Mouse (Mus musculus): Measurements from ENCODE around the gene Btg1-ps1. TPM values are rescaled to one million over a fixed set of nuclear protein-coding genes. Genes with fewer than 3 reads are reported as not detected.

Btg1-ps1 gene
- 0.29 TPM for polyA plus RNA-seq (2014; fragmentation: Illumina TruSeq; extraction: RNeasy Lipid Tissue Mini Kit (QIAGEN cat#74804))

DNA sequence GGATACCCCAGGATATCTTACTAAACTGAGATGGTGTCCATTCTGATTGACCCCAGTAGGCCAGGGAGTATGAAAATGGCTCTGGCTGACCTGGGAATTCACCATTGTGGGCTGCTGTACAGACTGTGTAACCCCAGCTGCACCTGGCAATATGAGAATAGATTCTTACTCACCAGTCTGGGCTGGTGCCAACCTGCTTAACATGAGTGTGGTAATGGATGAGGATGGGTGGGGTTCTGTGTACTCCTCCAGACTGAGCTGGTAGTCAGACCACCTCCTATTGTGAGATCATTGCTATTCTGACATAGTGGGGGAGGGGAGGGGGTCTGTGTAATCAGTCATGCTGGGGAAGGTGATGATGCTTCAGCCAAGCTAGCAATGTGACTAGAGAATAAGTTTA lies at the start of gene Btg1-ps1:
Btg1-ps1 (minus strand) TSS at position 219 of the 400 bp plus-strand sequence.

DNA sequence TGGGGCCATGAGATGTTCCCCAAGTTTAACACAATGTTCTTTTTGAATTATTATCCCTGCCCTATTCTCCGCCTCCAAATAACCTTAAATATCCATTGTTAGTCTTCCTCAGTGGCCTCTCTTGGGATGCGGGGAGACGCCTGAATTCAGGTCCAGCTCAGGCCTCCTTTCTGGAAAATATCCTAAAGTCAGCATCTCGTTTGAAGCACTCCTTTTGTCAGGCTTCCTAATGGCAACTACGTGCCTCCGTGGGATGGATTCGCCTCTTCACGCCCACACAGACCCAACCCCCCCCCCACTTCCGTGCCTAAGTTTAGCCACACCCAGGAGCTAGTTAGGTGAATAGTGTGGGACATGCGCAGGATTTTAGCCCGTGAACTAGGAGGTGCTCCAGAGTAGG lies 47.6 kb upstream of the Btg1-ps1 start, which contains the start of gene Rhox10:
Rhox10 (plus strand) TSS at position 301 of the 400 bp plus-strand sequence.

GRCm38 (mm10) chrX:38043014-38043413 lies 24.4 kb upstream of the Btg1-ps1 start, which contains the start of gene Btg1-ps2:
TSS of gene Btg1-ps2 (minus strand) at chrX:38043114.

Other genes starting within 250 kb of the Btg1-ps1 start
- not detected for gene Rhox5, start 214.0 kb downstream of the Btg1-ps1 start, polyA plus RNA-seq (2014; fragmentation: Illumina TruSeq; extraction: RNeasy Lipid Tissue Mini Kit (QIAGEN cat#74804))
- not detected for gene Rhox6, start 191.9 kb downstream of the Btg1-ps1 start, polyA plus RNA-seq (2014; fragmentation: Illumina TruSeq; extraction: RNeasy Lipid Tissue Mini Kit (QIAGEN cat#74804))
- not detected for gene Rhox7a, start 187.1 kb downstream of the Btg1-ps1 start, polyA plus RNA-seq (2014; fragmentation: Illumina TruSeq; extraction: RNeasy Lipid Tissue Mini Kit (QIAGEN cat#74804))
- 6.0 TPM for gene Rhox8, start 139.9 kb downstream of the Btg1-ps1 start, polyA plus RNA-seq (2014; fragmentation: Illumina TruSeq; extraction: RNeasy Lipid Tissue Mini Kit (QIAGEN cat#74804))
- not detected for gene Rhox7b, start 121.6 kb downstream of the Btg1-ps1 start, polyA plus RNA-seq (2014; fragmentation: Illumina TruSeq; extraction: RNeasy Lipid Tissue Mini Kit (QIAGEN cat#74804))
- gene Rhox9, start 117.0 kb downstream of the Btg1-ps1 start, polyA plus RNA-seq (2014; fragmentation: Illumina TruSeq; extraction: RNeasy Lipid Tissue Mini Kit (QIAGEN cat#74804)) = not detected
- not detected for gene Btg1-ps2, start 24.3 kb upstream of the Btg1-ps1 start, polyA plus RNA-seq (2014; fragmentation: Illumina TruSeq; extraction: RNeasy Lipid Tissue Mini Kit (QIAGEN cat#74804))
- gene Rhox10, start 47.7 kb upstream of the Btg1-ps1 start, polyA plus RNA-seq (2014; fragmentation: Illumina TruSeq; extraction: RNeasy Lipid Tissue Mini Kit (QIAGEN cat#74804)) = not detected
- gene Rhox11, start 66.3 kb upstream of the Btg1-ps1 start, polyA plus RNA-seq (2014; fragmentation: Illumina TruSeq; extraction: RNeasy Lipid Tissue Mini Kit (QIAGEN cat#74804)) = not detected
- gene Rhox12, start 92.1 kb upstream of the Btg1-ps1 start, polyA plus RNA-seq (2014; fragmentation: Illumina TruSeq; extraction: RNeasy Lipid Tissue Mini Kit (QIAGEN cat#74804)) = not detected
- gene Rhox13, start 102.4 kb upstream of the Btg1-ps1 start, polyA plus RNA-seq (2014; fragmentation: Illumina TruSeq; extraction: RNeasy Lipid Tissue Mini Kit (QIAGEN cat#74804)) = not detected
- 122 TPM for gene Zbtb33, start 171.0 kb upstream of the Btg1-ps1 start, polyA plus RNA-seq (2014; fragmentation: Illumina TruSeq; extraction: RNeasy Lipid Tissue Mini Kit (QIAGEN cat#74804))
- gene Tmem255a, start 233.6 kb upstream of the Btg1-ps1 start, polyA plus RNA-seq (2014; fragmentation: Illumina TruSeq; extraction: RNeasy Lipid Tissue Mini Kit (QIAGEN cat#74804)) = 79.4 TPM

Measured in ovary, adult 10 weeks (tissue).